Mouse (Mus musculus): ENCODE results near the gene Cmtm8.

Cmtm8 gene

DNA sequence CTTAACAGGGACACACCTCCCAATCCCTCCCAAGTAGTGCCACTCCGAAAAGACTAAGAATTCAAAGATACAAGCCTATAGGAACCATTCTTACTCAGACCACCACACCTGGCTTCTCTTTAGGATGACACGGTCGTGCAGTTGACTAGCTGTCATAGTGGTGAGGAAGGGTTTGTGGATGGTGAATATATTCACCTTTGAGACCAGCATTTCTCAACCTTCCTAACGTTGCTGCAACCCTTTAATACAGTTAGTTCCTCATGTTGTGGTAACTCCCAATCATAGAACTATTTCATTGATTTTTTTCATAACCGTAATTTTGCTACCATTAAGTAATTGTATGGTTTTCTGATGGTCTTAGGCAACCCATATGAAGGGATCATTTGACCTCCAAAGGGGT, 56.8 kb downstream of the Cmtm8 start:
- no peak for DNase-seq (ENCODE audit: low spot score in 2 of 2)

DNA sequence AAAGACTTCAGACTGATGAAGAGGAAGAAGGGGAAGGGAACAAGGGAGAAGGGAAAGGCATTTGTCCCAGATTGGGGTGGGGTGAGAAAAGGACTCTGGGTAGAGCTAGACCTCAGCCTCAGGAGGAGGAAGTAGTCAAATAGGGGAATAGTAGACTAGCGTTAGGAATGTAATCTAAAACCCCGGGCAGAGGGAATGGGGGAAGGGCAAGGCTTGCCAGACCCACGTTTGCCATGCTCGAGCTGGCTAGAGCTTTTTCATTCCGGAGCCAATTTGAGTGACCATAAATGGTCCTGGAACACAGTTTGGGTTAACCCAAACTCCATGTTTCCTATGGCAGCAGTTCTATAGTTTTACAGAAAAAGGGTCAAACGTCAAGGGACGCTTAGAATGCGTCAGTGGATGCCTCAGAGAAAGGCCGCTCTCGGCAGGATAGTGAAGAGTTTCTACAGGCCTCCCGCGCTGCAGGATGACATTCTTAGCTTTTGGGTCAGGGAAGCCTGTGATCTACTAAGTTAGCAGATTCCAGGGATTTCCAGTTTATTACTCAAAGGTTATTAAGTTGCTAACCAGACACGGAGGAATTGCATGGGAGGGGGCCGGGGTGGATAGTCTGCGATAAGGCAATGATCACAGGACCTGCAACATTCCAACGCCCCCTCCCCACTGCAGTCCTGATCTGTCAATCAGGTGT, 58.4 kb downstream of the Cmtm8 start:
- DNase-seq (ENCODE audit: low spot score in 2 of 2), result no peak

DNA sequence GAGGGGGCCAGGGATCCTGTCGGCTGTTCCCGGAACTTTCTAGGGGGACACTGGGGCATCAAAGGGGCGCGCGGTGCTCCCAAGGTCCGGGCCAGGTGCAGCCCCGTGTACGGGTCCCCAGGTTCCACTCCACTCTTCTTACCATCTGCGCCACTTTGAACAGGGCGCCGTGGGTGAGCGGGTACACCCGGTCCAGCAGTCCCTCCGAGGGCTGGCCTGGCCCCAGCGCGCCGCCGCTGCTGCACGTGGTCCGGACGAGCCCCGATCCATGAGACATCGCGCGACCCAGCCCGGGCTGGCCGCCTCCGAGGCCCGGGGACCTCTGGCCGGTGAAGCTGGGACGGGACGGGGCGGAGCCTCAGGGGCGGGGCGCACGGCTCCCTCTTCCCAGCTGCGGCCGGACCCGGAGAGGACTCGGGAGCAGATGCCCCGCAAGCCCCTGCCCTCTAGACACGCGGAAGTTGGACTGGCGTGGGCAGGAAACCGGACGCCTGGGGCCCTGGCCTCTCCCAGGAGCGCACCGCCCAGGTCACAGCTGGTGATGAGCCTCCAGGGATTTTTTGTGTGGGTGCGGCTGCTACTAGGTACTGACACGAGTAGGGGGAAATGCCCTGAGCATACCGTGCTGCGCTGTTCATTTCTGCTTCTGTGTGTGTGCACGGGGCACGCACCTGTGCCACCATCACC, 62.3 kb downstream of the Cmtm8 start, which contains the start of gene Cmtm7:
Gene Cmtm7, minus strand, starts transcription at position 331 of the 687 bp plus-strand sequence.
- DNase-seq (ENCODE audit: low spot score in 2 of 2), result peak in 1 of 2 experiments; percentile 28

DNA sequence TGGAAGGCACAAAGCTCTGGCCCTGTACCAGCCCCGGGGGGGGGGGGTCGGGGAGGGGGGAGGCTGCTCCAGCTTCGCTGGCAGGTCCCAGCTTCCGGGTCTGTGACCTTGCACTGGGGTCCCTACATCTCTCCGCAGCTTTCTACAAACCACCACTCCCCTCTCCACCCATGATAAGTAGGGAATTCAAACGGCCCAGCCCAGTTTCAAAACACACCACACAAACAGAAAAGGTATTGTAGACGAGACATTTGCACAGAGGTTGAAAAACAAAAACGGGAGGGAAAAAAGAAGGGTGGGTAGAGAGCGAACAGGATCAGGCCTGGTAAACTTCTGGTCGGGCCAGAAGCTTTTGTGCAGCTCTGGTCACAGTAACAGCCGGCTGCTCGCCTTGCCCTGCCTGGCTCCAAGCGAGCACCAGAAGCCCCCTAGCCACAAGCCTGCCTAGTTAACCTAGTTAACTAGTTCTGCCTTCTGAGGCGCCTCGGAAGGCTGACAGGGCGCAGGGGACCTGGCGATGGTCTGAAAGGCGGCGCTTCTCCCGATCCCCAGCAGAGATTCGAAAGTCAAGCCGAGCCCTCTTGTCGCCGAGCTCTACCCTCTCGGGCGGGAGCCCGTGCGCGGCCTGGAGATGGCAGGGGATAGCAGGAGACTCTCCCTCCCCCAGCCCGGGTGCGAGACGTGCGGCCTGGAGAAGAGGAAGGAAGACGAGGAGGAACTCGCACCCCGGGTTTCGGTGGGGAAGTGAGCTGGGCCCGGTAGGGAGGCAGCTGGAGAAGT, 63.0 kb downstream of the Cmtm8 start:
- DNase-seq (ENCODE audit: low spot score in 2 of 2), result peak; percentile 37 to 45

DNA sequence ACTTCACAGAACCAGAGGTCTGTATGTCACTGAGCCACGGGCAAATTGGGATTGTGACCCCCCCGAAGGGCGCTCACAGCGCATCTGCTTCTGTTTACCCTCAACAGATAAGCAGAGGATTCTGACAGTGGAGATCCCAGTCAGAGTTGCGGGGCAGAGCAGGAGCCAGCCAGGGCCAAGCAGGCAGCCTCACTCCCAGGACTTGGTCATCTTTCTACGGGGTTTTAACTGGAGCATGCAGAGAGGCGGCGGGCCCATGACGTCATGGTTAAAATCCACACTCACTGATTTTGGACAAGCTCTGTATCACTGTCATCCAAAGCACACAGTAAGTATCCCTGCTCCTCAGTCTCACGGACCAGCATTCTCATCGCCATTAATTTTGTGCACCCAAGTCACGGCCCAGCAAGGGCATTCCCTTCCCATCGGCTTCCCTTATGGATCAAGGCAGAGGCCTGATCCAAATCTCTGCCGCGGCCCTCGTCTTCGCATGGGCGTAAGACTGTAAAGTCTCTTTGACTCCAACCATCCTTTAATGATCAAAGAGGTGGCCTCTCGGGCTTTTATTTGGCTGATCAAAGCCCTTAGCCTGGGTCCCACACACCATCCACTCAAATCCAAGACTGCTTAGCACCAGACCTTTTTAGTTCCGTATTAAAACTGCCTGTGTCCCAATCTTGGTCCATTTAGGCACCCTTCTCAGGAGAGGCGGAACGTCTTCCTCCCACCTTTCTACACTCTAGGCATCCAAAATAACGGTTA, 63.8 kb downstream of the Cmtm8 start:
- DNase-seq (ENCODE audit: low spot score in 2 of 2), result no peak

DNA sequence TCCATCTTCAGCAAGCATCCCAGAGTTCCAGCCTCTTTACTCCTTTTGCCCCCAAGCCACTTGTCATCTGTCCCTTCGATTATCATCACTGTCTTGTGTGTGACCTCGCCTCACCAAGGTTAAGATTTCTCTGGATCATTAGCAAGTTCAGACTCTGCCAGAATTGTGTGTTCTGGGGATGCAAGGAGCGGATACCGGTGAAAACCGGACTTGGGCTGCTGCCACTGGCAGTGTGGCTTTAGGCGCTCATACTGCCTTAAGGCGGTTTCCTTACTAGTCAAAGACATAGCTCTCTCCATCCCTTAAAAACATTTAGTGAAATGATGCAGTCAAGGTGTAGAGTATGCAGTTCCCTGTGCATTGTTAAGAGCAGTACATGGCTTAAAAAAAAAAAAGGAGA, 65.1 kb downstream of the Cmtm8 start:
- DNase-seq (ENCODE audit: low spot score in 2 of 2), result no peak

DNA sequence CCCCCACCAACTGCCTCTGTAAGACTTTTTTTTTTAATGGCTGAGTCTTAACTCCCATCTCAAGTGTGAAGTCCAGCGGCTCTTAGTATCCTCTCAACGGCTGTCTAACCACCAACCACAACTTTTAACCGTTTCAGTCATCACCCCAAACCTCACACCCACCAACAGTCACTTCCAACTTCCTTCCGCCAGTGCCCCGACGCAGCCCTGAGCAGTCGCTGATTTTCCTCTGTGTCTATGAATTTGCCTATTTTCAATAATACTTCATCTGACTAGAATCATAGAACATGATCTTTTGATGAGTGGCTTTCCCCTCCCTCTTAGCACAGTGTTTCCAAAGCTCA, 65.9 kb downstream of the Cmtm8 start:
- no peak for DNase-seq (ENCODE audit: low spot score in 2 of 2)

DNA sequence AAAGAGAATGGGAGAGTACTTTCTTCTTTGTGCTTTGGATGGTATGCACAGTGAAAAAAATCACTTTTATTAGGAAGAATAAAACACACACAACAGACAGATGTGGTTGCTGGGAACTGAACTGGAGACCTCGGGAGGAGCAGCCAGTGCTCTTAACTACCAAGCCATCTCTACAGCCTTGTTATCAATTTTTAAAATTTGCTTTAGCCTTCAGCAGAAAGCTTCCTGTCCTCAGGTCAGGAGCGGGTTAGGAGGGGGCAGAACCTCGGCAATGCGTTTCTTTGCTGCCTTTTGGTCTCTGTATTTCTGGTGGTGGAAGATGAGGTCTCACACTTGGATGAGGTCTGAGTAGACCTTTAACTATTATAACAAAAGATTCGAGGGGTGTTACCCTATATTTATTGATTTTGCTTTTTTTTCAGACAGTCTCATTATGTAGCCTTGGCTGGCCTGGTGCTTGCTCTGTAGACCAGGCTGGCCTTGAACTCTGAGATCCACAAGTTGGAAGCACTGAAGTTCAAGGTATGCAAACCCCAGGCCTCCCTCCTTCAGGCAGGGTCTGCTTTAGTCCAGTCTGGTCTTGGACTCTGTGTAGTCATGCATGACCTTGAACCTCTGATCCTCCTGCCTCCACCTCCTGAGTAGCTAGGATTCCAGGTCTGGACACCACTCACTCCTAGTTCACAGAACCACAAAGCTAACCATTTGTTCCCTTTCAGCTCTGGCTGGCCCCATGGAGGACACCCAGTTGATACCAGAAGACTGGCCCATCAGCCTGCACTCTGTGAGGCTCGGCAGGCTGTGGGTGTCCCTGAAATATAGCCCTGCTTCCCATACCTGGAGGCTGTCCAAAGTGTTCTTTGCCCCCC, 66.5 kb downstream of the Cmtm8 start:
- DNase-seq (ENCODE audit: low spot score in 2 of 2), result no peak

DNA sequence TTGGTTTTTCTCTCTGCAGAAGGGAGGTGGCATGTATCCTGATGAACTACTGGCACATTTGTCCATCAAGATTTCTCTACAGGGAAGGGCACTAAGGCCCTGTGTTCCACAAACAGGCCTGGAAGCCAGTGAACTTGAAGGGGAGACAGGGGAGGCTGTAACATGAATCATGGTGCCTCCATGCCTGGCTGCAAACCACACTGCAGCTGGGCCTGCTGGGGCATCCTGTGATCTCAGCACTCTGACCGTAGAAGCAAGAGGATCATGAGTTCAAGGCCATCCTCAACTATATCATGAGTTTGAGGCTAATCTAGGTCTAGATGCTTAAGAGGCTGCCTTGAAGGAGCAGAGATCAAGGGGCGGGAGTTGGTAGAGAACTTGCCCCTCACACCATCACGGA, 67.6 kb downstream of the Cmtm8 start:
- DNase-seq (ENCODE audit: low spot score in 2 of 2), result no peak

DNA sequence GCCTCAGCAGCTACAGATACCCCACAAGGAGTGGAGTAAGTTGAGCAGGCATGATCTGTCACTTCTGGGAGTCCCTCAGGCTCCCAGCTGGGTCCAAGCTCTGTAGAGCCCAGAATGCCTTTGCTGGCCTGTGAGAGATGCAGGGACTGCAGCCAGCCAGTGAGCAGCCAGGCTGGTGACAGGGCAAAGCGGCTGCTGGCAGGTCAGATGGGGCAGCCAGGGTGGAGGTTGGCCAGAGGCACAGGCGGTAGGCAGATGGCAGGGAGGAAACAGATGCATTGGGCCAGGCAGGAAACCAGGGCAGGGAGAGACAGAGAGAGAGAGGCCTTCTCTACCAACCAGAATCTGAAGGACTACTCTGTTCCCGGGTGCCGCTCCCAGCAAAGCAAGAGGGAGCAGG, 68.7 kb downstream of the Cmtm8 start:
- DNase-seq (ENCODE audit: low spot score in 2 of 2), result peak; percentile 32 to 57

DNA sequence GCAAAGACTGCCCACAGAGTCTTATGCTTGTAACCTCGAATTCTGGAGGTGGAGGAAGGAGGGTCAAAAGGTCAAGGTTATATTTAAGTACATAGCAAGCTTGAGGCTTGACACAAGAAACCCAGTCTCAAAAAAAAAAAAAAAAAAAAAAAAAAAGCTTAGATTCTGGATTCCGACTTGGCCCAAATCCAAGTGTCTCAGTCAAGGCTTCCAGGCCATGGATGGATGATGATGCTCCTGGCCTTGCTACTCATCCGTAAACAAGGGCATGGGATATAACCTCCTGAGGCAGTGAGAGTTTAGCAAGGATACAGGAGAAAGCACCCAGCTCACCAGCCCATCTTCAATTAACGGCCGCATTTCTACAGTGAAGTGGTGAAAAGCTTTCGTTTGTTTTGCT, 69.3 kb downstream of the Cmtm8 start:
- DNase-seq (ENCODE audit: low spot score in 2 of 2), result no peak

DNA sequence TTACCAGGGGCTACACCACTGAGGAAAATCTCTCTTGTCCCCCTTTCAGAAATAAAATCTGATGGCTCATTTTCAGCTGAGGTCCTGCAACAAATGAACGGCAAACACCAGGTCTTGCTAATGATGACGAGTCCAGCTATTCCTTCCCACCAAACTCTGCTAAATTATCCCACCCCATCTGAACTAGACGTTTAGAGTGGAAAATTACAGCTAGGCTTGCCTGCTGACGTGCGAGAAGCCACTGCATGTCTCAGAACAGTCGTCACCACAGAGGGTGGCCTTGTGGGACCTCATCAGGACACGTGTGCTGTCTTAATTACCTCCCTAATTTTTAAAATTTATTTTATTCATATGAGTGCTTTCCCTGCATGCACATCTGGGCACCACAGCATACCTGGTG, 72.4 kb downstream of the Cmtm8 start:
- no peak for DNase-seq (ENCODE audit: low spot score in 2 of 2)

DNA sequence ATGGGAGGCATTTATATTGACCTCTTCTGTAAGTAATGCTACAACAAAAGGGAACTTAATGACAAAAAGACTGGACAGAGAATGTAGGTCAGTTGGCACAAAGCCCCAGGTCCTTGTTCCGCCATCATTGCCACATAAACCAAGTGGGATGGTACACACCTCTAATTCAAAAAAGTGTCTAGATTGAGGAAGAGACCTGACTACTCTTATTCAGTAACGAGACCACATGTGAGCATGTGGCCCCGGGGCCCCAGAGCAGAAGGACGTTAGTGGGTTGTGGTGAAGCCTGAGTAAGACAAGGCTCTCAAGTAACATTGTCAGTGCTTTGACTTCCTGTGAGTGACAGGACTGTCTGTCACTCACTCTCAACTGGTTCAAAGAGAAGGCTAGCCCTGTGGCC, 73.7 kb downstream of the Cmtm8 start:
- no peak for DNase-seq (ENCODE audit: low spot score in 2 of 2)

DNA sequence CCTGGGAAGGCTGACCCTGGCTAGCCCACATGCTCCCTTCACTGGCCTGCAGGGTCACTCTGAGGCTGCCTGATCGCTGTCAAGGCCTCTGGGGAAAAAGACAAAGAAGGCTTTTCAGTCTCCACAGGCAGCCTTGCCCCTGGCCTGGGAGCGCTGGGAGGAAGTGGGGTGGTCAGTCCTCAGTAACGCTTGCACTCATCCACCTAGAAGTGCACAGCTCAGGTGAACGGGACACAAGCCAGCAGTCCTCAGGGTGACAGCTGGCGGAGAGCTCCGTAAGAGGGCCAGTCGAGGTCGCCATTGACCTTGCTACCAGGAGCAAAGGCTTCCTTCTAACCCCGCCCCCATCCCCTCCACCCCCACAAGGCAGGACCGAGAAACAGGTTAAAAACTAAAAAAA, 75.9 kb downstream of the Cmtm8 start:
- DNase-seq (ENCODE audit: low spot score in 2 of 2), result no peak

DNA sequence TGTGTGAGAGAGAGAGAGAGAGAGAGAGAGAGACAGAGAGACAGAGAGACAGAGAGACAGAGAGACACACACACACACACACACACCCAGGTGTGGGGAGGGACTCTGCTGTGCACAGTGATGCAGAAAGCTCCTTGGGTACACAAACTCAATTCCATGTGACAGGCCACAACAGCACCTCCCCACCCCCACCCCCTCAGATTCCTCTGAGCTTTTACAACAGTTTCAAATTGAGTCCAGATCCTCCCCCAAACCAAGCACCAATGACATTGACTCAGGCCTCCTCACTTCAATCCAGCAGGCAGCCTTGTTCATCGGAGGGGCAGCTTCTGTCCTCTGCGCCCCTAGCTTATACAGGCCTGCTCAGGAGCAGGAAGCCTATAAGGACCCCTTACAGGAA, 76.4 kb downstream of the Cmtm8 start:
- no peak for DNase-seq (ENCODE audit: low spot score in 2 of 2)

DNA sequence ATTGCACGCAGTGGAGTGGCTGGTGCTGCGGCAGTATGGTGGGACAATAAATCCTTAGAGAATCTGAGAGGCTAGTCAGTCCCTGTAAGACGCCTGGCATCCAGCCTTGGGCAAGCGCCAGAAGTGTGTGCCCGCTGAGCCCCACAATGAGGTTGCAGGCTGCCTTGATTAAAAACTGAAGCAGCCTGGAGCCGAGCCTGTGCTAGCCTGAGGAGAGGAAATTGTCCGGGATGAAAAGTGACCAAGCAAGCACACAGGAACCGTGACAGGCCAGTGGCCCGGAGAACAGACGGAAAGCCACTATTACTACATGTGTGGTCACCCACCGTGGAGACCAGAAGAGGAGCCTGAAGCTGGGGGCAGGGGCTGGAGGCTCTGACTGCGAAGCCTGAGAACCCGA, 76.9 kb downstream of the Cmtm8 start:
- peak; percentile 60 to 61 for DNase-seq (ENCODE audit: low spot score in 2 of 2)

DNA sequence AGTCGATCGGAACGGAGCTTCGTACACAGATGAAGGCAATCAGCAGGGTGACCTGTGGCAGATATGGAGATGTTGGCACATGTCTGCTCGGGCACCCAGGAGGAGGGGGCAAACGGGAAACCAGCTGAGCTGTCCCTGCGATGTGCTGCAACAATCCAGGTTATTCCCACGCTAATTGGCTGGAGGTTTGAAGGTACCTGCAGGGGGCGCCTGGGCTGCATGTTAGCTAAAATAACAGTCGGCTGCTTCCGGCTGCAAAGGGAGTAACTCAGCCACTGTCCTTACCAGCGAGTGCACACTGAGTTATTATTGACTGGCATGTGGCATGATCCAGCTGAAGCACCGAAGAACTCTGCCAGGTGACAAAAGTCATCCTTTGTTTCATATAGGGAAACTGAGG, 80.6 kb downstream of the Cmtm8 start:
- no peak for DNase-seq (ENCODE audit: low spot score in 2 of 2)

DNA sequence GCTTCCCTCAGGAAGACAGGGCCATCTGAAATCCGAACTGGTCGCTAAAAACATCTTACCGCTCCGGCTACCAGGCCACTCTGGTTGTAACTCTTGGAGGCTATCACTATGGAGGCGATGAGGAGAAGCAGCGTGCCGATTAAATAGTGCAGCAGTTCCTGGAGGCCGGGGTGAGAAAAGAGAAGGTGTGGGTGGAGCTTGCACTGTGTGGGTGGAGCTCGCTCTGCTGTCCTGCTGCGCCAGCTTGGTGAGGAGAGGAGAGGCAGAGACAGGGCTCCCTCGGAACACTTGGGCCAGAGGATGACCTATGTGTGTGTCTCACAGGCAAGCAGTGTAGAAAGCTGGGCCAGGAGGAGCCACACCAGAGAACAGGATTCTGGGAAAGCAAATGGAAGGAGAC, 82.1 kb downstream of the Cmtm8 start:
- no peak for DNase-seq (ENCODE audit: low spot score in 2 of 2)

DNA sequence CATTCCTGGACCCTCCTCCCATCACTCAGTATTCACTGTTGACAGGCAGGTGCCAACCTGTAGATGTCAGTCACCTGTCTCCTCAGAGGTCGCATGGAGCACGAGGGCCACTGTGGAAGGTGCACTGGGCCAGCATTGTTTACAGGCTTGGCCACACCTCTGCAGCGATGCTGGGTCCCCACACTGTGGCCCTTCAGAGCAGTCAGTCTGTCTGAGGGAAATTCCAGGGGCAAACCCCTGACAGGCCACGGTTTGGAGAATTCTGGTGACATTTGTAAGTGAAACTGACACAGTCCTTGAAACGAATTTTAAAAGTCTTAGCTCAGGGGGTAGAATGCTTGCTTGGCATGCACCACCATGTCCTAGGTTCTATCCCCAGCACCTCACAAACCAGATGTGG, 83.6 kb downstream of the Cmtm8 start:
- no peak for DNase-seq (ENCODE audit: low spot score in 2 of 2)

DNA sequence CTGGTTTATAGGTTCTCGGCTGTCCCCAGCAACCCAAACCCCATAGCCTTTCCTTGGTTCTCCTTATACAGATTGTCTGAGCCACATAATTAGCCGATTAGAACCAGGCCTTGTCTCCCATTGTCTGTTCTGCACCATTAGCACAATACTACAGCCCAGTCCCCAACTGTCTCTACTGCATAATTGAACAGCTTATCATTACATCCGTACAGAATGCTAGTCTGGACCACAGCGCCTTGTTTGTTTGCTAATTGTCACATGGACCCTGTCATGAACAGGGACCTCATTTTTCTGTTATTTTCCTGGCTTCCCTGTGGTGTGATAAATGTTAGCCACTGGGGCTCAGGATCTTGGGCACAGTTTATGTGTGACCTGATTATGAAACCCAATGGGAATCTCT, 84.1 kb downstream of the Cmtm8 start:
- DNase-seq (ENCODE audit: low spot score in 2 of 2), result no peak

DNA sequence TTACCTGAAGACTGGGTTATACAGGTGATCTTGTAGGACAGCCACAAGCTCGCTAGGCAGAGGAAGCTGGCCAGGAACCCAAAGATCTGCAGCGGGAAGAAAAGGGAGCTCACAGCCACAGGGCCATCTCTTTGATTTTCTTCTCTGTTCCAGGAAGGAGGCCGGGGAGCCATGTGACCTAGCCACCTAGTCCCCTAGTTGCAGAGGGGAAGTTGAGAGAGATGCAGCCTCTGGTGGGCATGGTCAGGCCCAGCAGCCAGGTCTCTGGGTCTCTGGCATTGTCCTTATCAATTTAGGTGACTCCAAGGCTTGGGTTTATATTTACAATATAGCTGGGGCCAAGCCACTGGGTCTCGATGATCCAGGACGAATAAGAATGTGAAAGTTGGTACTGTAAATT, 85.2 kb downstream of the Cmtm8 start:
- DNase-seq (ENCODE audit: low spot score in 2 of 2), result no peak

Measured in frontal cortex, postnatal 10 days (tissue).